Mouse (Mus musculus): ENCODE measurements around the gene Anxa6.

Anxa6 gene

GRCm38 (mm10) chr11:55031211-55031990, 1.8 kb downstream of the Anxa6 start:
- DNase-seq (ENCODE audit: low read depth, low spot score): no peak

DNA sequence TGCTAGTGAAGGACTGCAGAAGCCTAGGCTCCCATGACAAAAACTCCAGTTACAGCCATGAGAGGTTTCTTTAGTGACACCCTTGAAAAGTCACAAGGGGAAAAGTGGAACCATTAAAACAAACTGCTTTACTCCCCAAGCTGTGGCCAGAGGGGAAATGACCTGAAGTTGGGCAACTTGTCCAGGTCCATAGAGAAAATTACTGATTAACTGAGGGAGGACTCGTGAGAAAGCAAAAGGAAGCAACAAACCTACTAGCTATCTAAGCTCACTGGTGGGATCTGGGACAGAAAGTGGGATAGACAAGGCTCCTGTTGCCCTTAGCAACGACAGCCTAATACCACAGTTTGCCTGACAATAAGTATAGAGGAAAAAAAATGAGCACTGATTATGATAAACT, 4.7 kb downstream of the Anxa6 start:
- DNase-seq (ENCODE audit: low read depth, low spot score): no peak

DNA sequence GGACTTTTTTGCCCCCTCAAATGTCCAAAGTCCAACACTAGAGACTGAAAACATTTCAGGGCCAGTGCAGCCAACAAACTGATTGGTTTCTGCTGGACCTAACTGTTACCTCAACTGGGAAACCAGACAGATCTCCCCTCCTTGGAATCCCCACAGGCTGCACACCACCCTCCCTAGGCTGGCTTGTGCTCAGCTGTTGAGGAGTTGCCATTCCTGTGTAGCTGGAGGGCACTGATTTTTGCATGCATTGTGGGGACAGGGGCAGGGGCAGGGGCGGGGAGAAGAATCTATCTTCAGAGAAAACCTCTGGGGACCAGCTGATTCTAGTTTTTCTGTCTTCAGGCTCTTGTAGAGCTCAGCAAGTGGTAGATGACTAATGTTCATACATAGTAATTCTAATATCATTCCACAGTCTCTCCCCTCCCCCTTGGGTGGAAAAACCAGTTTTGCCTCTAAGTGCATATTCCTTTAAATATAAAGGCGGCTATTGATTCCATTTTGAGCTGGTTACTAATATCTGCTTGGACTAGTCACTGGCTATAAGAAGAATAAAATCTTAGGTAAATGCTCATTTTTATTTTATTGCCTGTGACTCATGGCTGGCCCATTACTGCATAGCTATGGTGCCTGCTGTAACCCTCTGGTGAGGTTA, 5.9 kb downstream of the Anxa6 start:
- DNase-seq (ENCODE audit: low read depth, low spot score): no peak

DNA sequence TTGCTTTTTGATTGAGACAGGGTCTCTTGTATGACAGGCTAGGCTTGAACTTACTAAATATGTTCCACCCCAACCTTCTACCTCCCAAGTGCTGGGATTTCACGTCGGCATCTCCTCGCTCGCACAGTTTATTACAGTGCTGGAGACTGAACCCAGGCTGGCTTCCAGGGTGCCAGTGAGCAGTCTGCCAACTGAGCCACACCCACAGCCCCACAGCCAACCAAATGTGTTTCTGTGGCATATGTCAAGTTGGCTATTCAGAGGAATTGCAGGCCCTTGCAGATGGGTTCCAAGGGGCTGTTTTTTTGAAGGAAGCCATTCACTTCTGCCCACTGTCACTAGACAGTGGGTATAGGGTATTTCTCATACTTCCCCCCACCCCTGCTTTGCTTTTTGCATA, 7.3 kb downstream of the Anxa6 start:
- DNase-seq (ENCODE audit: low read depth, low spot score): no peak

- no peak for DNase-seq (ENCODE audit: low read depth, low spot score)
Measured at GRCm38 (mm10) chr11:55023583-55023982, 9.7 kb downstream of the Anxa6 start.

- peak; percentile 52 for DNase-seq (ENCODE audit: low read depth, low spot score)
Measured at GRCm38 (mm10) chr11:55023049-55023564, 10.1 kb downstream of the Anxa6 start.

DNA sequence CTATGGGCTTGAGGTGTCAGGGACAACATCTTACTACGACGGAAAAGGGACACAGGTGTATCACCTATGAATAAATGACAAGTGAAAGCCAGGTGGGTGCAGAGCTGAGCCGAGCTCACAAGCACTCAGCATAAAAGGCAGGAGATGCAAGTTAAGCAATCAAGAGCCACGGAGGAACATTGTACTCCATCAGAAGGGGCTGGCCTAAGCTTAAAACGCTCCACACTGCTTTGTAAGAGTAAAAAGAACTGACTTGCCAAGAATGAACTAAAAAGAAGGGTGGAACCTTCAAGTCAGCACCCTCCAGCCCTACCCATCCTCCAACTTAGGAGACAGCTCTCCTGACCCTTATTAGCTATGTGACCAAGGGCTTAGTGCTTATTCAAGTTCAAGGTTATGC, 10.7 kb downstream of the Anxa6 start:
- DNase-seq (ENCODE audit: low read depth, low spot score): no peak

DNA sequence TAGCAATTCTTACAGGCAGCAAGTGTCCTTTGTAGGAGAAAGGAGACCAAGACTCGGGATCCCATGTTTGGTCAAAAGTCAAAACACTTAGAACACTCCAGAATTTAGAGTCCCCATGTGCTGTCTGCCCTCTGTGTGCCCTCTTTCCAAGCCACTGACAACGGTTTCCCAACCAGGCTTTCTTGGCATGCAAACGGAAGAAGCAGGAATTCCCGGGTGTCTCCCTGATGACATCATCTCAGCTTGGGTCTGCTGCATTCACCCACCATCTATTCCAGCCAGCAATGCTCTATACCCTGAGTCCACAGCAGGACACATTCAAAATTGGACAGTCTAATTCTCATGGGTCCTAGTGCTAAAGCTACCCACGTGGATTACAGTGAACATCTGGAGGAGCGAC, 11.4 kb downstream of the Anxa6 start:
- no peak for DNase-seq (ENCODE audit: low read depth, low spot score)

DNA sequence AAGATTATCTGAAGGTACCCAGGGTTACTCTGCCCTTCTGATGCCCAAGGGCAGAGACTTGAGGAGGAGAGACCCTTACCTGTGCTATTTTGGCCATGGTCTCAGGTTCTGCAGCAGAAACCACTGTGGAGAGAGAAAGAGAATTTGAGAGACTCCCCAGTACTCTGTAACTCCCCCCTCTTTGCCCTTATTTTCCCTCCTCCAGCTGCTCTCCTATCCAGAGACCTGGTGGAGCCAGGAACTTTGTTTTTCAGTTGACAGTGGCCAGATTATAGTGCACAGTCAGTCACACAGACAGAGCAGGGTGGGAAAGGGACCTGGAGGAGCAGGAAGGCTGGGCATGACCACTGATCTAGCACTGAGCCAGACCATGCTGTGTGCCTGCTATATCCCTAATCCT, 11.8 kb downstream of the Anxa6 start:
- no peak for DNase-seq (ENCODE audit: low read depth, low spot score)

- DNase-seq (ENCODE audit: low read depth, low spot score): no peak
Measured at GRCm38 (mm10) chr11:55019711-55020110, 13.5 kb downstream of the Anxa6 start.

- no peak for DNase-seq (ENCODE audit: low read depth, low spot score)
Measured at GRCm38 (mm10) chr11:55018034-55018433, 15.2 kb downstream of the Anxa6 start.

DNA sequence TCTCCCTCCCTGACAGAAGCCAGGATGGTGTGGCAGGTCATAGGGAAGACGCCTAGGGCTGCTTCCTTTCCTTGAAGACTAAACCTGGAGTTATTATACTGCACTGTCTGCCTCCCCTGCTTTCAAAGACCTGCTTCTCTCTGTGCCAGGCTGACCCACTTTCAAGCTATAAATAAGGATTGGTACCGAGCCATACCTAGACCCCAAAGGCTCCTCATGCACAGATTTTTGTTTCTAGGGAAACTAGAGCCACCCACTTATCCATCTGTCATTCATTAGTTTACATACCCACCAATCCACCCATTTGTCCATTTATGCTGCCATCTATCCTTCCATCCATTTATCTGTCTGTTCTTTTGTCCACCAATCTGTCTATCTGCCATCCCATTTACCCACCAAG, 16.0 kb downstream of the Anxa6 start:
- DNase-seq (ENCODE audit: low read depth, low spot score): peak; percentile 50

- DNase-seq (ENCODE audit: low read depth, low spot score): peak; percentile 66
Measured at GRCm38 (mm10) chr11:55016758-55017157, 16.5 kb downstream of the Anxa6 start.

- DNase-seq (ENCODE audit: low read depth, low spot score): peak; percentile 40
Measured at GRCm38 (mm10) chr11:55015831-55016241, 17.4 kb downstream of the Anxa6 start.

DNA sequence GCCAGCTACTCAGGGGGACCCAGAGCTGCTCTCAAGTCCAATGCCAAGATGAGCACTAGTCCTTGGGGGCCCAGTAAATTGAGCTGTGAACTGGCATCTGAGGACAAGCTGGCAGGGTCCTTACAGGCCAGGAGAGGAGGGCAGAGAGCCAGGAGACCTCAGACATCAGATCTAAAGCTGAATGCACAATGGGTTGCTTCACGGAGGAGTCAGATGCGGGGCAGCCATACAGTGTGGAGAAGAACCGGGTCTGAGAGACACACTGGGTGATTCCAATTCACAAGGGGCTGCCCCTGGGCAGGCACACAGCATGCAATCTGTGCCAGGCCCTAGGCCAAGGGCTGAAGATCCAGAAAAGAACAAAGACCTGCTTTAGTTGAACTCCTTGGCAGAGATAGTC, 18.0 kb downstream of the Anxa6 start:
- DNase-seq (ENCODE audit: low read depth, low spot score): no peak

- DNase-seq (ENCODE audit: low read depth, low spot score): no peak
Measured at GRCm38 (mm10) chr11:55013802-55014201, 19.4 kb downstream of the Anxa6 start.

DNA sequence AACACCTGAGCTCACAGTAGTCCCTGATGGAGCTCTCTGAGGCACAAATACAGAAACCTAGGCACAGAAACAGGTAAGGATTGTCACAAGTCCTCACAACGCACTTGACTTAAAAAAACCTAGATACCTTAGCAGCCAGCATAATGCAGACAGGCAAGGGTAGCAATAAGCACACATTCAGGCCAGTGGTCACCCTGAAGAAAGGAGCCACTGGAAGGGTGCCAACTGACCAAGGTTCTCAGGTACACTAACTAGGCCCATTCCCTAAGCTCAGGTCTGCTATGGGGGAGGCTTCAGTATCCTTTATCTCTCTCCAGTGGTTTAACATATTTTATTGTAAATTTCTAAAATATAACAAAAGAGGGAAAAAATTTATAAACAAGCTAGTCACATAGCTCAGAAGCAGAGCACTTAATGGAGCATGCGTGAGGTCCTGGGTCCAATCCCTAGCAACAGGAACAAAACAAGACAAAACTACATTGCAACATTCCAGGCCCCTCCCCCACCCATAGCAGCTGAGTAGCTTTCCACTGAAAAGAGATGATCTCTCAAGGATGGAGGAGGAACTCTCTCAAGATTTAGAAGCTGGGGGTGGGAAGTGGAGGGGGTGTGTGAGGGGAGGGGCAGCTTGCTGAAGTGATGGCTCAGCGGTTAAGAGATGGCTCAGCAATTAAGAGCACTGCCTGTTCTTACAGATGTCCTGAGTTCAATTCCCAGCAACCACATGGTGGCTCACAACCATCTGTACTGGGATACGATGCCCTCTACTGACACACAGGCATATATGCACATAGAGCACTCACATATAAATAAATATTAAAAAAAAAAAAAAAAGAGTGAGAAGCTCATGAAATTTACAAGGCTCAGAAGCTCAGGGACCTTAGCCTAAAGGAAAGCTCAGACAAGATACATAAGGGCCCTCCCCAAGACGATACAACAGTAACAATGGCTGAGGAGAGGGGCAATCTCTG, 20.4 kb downstream of the Anxa6 start:
- DNase-seq (ENCODE audit: low read depth, low spot score): no peak

GRCm38 (mm10) chr11:55011440-55011839, 21.8 kb downstream of the Anxa6 start:
- no peak for DNase-seq (ENCODE audit: low read depth, low spot score)

GRCm38 (mm10) chr11:55008230-55008629, 25.0 kb downstream of the Anxa6 start:
- no peak for DNase-seq (ENCODE audit: low read depth, low spot score)

DNA sequence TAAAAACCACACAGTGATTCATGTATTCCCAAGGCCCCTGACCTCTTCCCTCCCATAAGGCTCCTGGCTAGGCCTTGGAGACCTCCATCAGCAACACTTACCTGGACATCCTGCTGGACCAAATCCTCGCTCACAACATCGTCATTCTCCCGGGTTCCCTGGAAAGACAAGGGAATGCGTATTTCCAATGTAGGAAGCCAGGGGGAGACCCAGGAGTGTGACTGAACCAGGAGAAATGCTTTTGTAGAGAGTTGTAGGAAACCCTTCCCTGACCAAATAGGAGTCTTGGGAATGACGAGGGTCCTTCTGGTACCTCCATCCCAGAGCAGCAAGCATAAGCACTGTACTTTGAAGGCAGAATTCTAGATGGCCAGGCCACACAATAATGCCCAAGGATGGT, 27.6 kb downstream of the Anxa6 start:
- DNase-seq (ENCODE audit: low read depth, low spot score): no peak

- DNase-seq (ENCODE audit: low read depth, low spot score): no peak
Measured at GRCm38 (mm10) chr11:55004970-55005502, 28.2 kb downstream of the Anxa6 start.

DNA sequence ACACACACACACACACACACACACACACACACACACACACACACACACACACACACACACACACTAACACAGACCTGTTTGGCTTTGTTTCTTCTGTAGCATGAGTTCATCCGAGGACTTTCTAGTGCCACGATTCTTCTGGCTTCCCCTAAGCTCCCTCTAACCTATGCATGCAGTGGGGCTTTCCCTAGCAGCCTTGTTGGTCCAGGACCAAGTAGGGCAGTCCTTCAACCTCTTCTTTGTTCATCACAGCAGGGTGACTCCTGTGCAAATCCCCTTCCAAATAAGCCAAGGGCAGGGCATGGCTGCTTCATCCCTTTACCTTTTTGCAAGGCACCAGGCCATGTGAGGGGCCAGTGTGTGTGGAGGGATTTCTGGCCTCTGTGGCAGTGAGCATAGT, 34.5 kb downstream of the Anxa6 start:
- no peak for DNase-seq (ENCODE audit: low read depth, low spot score)

All from telencephalon, adult 2 months (tissue).